Mouse (Mus musculus): ENCODE results near the gene Tmem52. TPM values are rescaled to one million over a fixed set of nuclear protein-coding genes. Genes with fewer than 3 reads are reported as not detected.
"Not testable (repeated sequence)": the region's sequence is repeated elsewhere in the genome, so short reads cannot be mapped to it uniquely, and the experiment has no call there.

Gene Tmem52
- polyA plus RNA-seq, 1 experiment = not detected

DNA sequence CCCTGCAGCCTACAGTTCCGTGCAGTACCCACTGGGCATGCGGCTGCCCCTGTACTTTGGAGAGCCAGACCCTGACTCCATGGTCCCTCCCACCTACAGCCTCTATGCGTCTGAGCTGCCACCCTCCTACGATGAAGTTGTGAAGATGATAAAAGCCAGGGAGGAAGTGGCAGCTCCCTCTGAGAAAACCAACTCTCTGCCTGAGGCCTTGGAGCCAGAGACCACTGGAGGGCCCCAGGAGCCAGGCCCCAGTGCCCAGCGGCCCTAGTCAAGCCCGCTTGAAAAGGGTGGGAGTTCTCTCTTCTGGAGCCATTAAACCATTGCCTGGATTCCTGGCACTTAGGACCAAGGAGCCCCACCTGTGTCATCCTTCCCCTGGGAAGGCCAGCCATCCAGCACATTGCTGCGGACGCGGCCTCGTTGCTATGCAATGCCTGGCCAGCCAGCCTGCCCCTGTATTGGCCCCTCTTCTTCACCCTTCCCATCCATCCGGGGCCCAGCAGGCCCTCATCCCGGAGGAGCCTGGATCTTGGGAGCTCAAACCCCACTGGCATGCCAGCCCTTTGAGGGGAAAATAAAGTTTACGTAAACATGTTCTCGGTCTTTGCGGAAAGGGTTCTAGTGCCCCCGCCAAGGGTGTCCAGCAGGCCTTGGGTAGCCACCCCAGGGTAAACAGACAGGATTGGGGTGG lies 1.5 kb downstream of the Tmem52 start:
- Histone ChIP-seq H3K4me3 (replicated peaks) (no peak overlapping the region), H3K27me3 (ENCODE audit: control insufficient read depth) (peaks cover 23% of the 10 kb centered on the region), H3K36me3 (ENCODE audit: control insufficient read depth) (no peaks in the 10 kb centered on the region), H3K4me1 (ENCODE audit: control insufficient read depth) (peaks cover 9% of the 10 kb centered on the region), H3K9me3 (ENCODE audit: control insufficient read depth, low read length) (no peaks in the 10 kb centered on the region)
- TF ChIP-seq GATA1 (IDR thresholded peaks at IDR 0.05; ENCODE audit: low read length) (no peak), TAL1 (IDR thresholded peaks at IDR 0.05; ENCODE audit: low read length) (no peak)

DNA sequence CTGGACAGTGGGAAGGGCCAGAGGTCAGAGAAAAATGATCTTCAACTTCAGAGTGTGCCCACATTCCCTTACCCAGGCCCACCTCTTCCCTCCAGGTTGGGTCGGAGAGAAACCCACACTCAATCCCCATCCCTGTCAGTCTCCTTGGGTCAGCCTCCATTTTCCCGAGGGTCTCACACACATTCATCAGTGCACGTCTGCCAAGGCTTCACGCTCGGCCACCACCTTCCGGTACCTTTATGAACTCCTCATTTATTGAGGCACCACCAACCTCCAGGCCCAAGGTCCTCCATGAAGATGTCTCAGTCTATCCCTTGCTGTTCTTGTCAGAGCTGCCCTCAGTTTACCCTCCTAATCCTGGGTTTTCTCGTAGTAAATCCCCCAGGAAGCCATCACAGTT lies 2.1 kb downstream of the Tmem52 start:
- H3K4me3 ChIP-seq (replicated peaks) = no peak overlapping the region
- H3K27me3 ChIP-seq (ENCODE audit: control insufficient read depth) = peaks cover 23% of the 10 kb centered on the region
- H3K36me3 ChIP-seq (ENCODE audit: control insufficient read depth) = no peaks in the 10 kb centered on the region
- peaks cover 9% of the 10 kb centered on the region for H3K4me1 ChIP-seq (ENCODE audit: control insufficient read depth)
- no peak for TF ChIP-seq GATA1 (IDR thresholded peaks at IDR 0.05; ENCODE audit: low read length)
- no peak for TF ChIP-seq TAL1 (IDR thresholded peaks at IDR 0.05; ENCODE audit: low read length)
- H3K9me3 ChIP-seq (ENCODE audit: control insufficient read depth, low read length) = no peaks in the 10 kb centered on the region

DNA sequence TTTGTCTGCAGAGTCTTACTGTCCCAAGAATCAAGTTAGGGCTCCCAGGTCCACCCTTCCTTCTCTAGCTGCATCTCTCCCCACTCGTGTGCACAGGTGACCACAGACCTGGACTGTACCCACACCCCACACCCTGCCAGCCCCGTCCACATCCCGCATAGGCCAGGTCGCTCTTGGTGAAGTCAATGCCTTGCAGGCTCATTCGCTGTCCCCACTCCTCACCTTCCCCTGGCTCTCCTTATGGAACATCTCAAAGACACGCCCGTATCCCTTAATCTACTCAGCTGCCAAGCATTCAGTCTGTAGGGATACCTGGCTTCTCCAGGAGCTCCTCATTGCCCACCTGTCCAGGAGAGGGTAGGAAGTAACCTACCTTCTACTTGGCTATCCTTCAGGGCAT lies 2.5 kb downstream of the Tmem52 start:
- TF ChIP-seq TAL1 (IDR thresholded peaks at IDR 0.05; ENCODE audit: low read length) (no peak), GATA1 (IDR thresholded peaks at IDR 0.05; ENCODE audit: low read length) (no peak)
- Histone ChIP-seq H3K9me3 (ENCODE audit: control insufficient read depth, low read length) (no peaks in the 10 kb centered on the region), H3K4me3 (replicated peaks) (no peak overlapping the region), H3K36me3 (ENCODE audit: control insufficient read depth) (no peaks in the 10 kb centered on the region), H3K27me3 (ENCODE audit: control insufficient read depth) (peaks cover 23% of the 10 kb centered on the region), H3K4me1 (ENCODE audit: control insufficient read depth) (peaks cover 9% of the 10 kb centered on the region)

DNA sequence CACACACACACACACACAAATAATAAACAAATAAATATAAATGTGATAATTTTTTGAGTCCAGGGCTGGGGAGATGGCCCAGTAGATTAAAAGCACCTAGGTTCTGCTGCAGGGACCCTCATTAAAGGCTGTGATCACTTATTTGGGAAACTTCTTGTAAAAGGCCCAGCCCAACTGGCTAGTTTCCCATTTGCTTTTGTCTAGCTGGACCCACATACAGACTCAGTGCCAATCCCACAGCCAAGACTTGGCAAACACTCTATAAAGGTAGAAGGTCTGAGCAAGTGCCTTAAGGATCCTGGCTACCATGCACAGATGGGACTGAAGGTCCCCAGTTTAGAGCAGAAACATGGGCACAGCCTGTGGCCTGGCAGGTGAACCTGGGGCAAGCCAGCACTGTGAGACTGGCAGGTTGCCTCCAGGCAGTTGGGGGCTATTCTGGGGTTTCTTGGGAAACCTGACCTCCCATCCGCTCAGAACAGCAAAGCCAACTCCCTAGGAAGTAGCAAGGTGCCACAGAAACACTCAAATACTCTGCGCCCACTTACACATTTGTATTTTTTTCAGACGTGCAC lies 3.9 kb downstream of the Tmem52 start:
- peaks cover 9% of the 10 kb centered on the region for H3K4me1 ChIP-seq (ENCODE audit: control insufficient read depth)
- H3K9me3 ChIP-seq (ENCODE audit: control insufficient read depth, low read length) = no peaks in the 10 kb centered on the region
- no peak overlapping the region for H3K4me3 ChIP-seq (replicated peaks)
- no peak for TF ChIP-seq TAL1 (IDR thresholded peaks at IDR 0.05; ENCODE audit: low read length)
- TF ChIP-seq GATA1 (IDR thresholded peaks at IDR 0.05; ENCODE audit: low read length) = no peak
- H3K36me3 ChIP-seq (ENCODE audit: control insufficient read depth) = no peaks in the 10 kb centered on the region
- peaks cover 21% of the 10 kb centered on the region for H3K27me3 ChIP-seq (ENCODE audit: control insufficient read depth)

DNA sequence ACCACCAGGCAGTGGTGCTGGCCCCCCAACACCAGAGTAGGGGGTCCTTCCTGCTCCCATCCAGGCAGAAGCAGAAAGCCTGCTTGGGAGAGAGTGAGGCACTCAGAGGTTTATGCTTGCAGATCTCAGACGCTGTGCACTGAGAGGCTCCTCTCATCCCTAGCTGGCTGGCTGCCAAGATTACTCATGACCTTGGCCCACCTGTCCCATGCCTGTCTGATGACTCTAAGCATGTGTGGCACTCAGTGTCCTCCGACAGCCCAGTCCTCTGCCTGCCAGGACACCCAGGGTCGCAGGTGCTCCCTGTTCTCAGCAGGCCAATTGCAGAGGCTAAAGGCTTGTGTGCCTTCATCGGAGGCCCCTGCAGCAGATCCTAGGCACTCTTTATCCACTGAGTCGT lies 4.4 kb downstream of the Tmem52 start:
- Histone ChIP-seq H3K36me3 (ENCODE audit: control insufficient read depth) (no peaks in the 10 kb centered on the region), H3K4me1 (ENCODE audit: control insufficient read depth) (peaks cover 9% of the 10 kb centered on the region), H3K4me3 (replicated peaks) (no peak overlapping the region), H3K9me3 (ENCODE audit: control insufficient read depth, low read length) (no peaks in the 10 kb centered on the region), H3K27me3 (ENCODE audit: control insufficient read depth) (peaks cover 20% of the 10 kb centered on the region)
- no peak for TF ChIP-seq TAL1 (IDR thresholded peaks at IDR 0.05; ENCODE audit: low read length)
- no peak for TF ChIP-seq GATA1 (IDR thresholded peaks at IDR 0.05; ENCODE audit: low read length)

DNA sequence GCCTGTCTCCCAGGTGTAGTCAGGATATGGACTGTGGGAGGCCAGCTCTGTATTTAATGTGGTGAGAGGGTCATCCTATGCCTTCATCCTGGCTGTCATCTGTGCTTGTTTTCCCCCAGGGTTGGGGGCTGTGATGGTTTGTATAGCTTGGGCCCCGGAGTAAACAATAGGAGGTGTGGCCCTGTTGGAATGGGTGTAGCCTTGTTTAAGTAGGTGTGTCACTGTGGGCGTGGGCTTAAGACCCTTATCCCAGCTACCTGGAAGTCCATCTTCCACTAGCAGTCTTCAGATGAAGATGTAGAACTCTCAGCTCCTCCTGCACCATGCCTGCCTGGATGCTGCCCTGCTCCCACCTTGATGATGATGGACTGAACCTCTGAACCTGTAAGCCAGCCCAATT lies 4.9 kb downstream of the Tmem52 start:
- not testable (repeated sequence) for H3K4me3 ChIP-seq (replicated peaks); H3K36me3 ChIP-seq (ENCODE audit: control insufficient read depth); H3K9me3 ChIP-seq (ENCODE audit: control insufficient read depth, low read length); H3K4me1 ChIP-seq (ENCODE audit: control insufficient read depth)
- H3K27me3 ChIP-seq (ENCODE audit: control insufficient read depth) = peaks cover 20% of the 10 kb centered on the region

DNA sequence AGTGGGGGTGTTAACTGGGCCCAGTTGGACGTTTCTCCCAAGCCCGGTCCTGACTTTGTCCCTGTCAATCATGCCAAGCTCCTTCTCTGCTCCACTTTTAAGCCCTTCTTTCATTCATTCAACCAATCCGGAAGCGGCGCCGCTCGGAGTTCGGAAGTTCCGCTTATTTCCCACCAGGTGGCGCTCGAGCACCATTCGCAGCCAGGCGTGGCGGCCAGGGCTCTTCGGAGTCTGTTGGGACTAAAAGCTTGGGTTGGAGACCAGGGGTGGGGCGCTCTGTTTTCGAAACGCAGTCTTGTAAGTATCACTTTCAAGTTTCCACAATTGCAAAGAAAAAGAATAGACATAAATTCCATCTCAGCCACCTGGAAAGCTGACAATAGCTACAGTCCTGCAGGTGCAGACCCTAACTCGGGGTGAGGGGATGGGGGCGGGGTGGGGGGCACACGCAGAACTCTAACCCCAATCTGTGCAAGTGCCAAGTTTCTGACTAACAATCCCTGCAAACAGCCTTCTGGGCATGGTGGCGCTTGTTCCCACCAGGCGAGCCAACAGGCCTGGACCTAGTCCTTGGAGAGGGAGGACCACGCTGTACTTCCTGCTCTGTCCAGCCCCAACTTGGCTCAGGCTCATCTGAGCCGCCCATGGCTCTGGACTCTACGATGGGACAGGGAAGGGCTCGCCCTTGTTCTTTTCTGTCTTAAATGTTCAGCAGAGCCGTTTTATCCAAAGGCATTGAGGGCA lies 12.6 kb downstream of the Tmem52 start:
- TF ChIP-seq TAL1 (IDR thresholded peaks at IDR 0.05; ENCODE audit: low read length) (no peak), GATA1 (IDR thresholded peaks at IDR 0.05; ENCODE audit: low read length) (no peak)
- Histone ChIP-seq H3K4me1 (ENCODE audit: control insufficient read depth) (peaks cover 13% of the 10 kb centered on the region), H3K9me3 (ENCODE audit: control insufficient read depth, low read length) (no peaks in the 10 kb centered on the region), H3K36me3 (ENCODE audit: control insufficient read depth) (no peaks in the 10 kb centered on the region), H3K4me3 (replicated peaks) (no peak overlapping the region), H3K27me3 (ENCODE audit: control insufficient read depth) (no peaks in the 10 kb centered on the region; the same call in 1 of the 2 replicates)

DNA sequence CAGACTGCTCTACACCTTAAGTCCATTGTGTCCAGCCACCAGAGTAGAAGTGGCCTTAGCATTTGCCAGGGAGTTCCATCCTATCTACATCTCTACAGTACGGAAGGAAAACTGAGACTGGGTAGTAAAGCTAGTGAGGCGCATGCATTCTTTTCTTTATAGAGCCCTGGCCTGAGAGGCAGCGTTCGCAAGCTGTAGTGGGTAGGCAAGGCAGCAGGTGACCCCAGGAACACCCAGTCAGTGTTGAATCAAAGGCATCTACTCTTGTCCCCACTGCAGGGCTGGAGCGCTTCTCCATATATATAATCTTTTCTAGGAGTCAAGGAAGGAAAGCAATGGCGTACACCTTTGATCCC lies 13.2 kb downstream of the Tmem52 start:
- H3K4me1 ChIP-seq (ENCODE audit: control insufficient read depth) = peaks cover 19% of the 10 kb centered on the region
- H3K4me3 ChIP-seq (replicated peaks) = no peak overlapping the region

DNA sequence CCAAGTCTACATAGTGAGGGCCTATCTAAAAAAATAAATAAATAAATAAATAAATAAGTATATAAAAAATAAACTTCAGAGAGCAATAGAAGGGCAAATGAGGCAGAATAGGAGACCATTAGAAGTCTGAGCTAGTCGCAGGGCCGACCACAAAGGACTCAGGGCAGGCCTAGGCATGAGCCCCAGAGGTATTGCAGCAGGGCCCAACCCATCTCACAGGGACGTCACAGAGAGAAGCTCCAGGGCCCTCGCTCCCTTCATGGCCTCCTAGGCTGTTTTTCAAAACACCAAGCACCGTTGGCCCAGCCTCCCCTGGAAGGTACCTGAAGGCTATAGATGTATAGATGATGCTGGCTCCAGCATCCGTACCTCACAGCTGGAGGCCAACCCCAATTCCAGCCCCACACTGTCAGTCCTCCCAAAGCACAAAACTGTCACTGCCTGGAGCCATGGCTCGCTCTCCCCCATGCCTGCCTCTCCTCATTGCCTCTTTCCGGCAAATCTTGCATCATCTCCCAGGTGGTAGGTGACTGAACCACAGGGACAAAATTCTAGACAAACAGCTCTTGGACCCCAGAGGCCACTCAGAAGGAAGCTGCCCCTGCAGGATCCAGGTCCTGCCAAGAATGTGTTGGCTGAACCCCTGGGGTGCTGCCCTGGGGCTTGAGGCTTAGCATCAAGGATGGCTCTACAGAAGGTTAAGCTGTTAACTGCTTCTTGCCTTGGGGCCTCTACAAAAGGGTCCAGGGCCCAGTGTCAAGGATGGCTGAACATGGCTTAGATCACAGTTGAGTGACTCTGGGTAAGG lies 14.0 kb downstream of the Tmem52 start:
- H3K4me1 ChIP-seq (ENCODE audit: control insufficient read depth) = peaks cover 27% of the 10 kb centered on the region
- H3K4me3 ChIP-seq (replicated peaks) = no peak overlapping the region
- TF ChIP-seq GATA1 (IDR thresholded peaks at IDR 0.05; ENCODE audit: low read length) = no peak
- no peak for TF ChIP-seq TAL1 (IDR thresholded peaks at IDR 0.05; ENCODE audit: low read length)
- no peaks in the 10 kb centered on the region for H3K36me3 ChIP-seq (ENCODE audit: control insufficient read depth)
- no peaks in the 10 kb centered on the region for H3K9me3 ChIP-seq (ENCODE audit: control insufficient read depth, low read length)
- no peaks in the 10 kb centered on the region; the same call in 1 of the 2 replicates for H3K27me3 ChIP-seq (ENCODE audit: control insufficient read depth)

More for the DNA sequence above, 13.2 kb downstream of the Tmem52 start:
- Histone ChIP-seq H3K36me3 (ENCODE audit: control insufficient read depth) (no peaks in the 10 kb centered on the region), H3K9me3 (ENCODE audit: control insufficient read depth, low read length) (no peaks in the 10 kb centered on the region), H3K27me3 (ENCODE audit: control insufficient read depth) (no peaks in the 10 kb centered on the region; the same call in 1 of the 2 replicates)
- TF ChIP-seq TAL1 (IDR thresholded peaks at IDR 0.05; ENCODE audit: low read length) (no peak), GATA1 (IDR thresholded peaks at IDR 0.05; ENCODE audit: low read length) (no peak)

All from erythroblast, embryonic 14.5 days (primary cell).